Mouse (Mus musculus): ENCODE measurements around the gene Cnot1.
"Not testable (repeated sequence)": the region's sequence is repeated elsewhere in the genome, so short reads cannot be mapped to it uniquely, and the experiment has no call there.

Cnot1 gene

GRCm38 (mm10) chr8:95816044-95816708 is 8.9 kb upstream of the Cnot1 start:
- no peak for DNase-seq (ENCODE audit: low spot score)

- no peak for DNase-seq (ENCODE audit: low spot score)
Measured at GRCm38 (mm10) chr8:95810184-95810591, 2.9 kb upstream of the Cnot1 start.

DNA sequence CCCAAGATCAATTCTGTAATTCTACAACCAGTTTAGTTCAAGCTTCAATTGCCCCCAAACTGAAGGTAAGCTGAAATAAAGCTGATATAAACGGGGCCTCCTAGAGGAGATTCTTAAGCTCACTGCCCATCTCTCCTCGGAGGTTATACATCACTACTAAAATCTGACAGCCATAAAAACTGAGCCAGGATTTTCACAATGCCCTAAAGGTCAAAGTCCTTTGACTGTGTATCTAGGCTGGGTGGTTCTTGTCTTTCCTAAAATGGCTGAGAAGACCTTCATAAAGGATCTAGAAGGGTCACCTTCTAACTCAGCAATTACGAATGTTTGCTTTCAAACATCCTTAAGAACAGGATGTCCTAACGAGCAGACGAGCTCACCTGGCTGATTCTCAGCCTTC is 1.9 kb upstream of the Cnot1 start:
- no peak for DNase-seq (ENCODE audit: low spot score)

DNA sequence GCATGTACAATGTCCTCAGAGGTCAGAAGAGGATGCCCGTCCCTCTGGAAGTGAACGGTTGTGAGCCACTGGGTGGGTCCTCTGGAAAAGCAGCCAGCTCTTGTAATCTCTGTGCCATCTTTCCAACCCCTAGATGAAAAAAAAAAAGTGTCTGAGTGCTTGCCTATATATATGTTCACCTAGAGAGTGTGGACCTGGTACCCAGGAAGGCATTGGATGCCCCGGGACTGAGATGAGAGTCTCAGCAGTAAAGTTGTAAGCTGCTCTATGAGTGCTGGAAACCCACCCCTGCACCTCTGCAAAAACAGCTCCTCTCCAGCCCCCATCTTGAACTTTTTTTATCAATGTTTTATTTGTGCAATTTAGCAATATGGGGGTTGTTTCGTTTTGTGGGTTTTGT is 1.4 kb upstream of the Cnot1 start:
- DNase-seq (ENCODE audit: low spot score) = no peak

- DNase-seq (ENCODE audit: low spot score) = peak; percentile 75
Measured at GRCm38 (mm10) chr8:95807861-95808260, 597 bp upstream of the Cnot1 start.

DNA sequence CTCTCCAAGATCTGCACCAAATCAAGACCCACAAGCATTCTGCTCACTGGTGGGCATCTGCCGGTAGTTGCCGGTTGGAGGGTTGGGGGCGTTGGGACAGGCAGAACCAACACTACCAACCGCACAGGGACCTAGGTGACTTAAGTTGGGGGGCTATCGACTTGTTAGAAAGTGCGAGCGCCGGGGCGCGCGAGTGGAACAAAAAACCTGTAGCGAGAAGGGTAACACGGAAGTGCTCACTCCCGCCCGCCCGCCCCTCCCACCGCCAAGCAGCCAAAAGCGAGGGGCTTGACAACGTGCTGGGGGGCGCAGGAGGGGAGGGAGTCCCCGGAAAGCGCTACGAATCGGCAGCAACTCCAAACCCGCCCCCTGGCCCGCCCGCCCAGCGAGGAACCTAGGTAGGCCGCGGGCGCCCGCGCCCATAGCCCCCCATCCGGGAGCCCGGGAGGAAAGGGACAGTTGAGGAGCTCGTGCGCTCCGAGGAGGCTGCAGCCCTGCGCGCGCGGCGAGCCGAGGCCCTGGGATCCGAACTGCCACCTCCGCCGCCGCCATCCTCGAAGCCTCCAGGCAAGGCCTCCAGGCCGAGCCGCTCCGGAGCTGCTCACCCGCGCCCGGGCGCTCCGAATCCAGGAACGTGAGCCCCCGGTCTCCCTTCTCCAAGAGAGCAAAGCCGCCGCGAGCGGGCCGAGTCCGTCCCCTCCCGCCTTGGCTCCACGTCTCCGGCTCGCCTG is 638 bp downstream of the Cnot1 start:
- DNase-seq (ENCODE audit: low spot score) = peak; percentile 22

DNA sequence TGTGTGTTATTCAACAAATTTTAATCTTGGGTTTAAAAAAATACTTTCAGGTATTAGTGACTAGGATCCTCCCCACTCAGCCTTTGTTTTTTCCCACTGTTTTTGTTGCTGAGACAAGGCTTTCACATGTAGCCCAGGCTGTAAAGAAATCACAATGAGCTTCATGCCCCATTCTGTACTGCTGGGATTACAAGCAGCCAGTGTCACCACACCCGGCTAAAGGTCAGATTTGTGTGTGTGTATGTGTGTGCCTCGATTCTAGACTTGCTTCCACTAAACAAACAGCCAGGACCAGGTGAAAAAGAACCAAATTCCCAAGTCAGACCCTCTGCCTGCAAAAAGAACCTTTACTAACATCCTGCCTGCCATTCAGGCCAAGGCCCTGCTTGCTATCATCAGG is 1.8 kb downstream of the Cnot1 start:
- DNase-seq (ENCODE audit: low spot score) = no peak

GRCm38 (mm10) chr8:95802231-95802630 is 5.0 kb downstream of the Cnot1 start:
- DNase-seq (ENCODE audit: low spot score) = no peak

- DNase-seq (ENCODE audit: low spot score) = no peak
Measured at GRCm38 (mm10) chr8:95801476-95802064, 5.7 kb downstream of the Cnot1 start.

GRCm38 (mm10) chr8:95800353-95800752 is 6.9 kb downstream of the Cnot1 start:
- DNase-seq (ENCODE audit: low spot score) = no peak

DNA sequence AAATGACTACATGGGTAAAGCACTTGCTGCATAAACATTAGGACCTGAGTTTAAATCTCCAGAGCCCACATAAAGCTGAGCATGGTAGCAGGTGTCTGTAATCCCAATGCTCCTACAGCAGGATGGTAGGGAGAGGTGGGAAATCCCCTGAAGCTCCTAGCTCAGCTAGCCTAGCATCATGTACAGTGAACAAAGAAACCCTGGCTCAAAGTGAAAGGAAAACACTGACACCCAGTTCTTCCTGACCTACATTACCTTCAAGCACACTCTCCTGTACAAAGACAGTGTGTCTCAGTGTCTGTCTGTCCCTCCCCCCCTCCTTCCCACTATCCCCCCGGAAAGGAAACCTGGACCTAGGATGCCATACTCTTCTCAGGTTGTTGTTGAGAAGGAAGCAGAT is 7.4 kb downstream of the Cnot1 start:
- DNase-seq (ENCODE audit: low spot score) = no peak

DNA sequence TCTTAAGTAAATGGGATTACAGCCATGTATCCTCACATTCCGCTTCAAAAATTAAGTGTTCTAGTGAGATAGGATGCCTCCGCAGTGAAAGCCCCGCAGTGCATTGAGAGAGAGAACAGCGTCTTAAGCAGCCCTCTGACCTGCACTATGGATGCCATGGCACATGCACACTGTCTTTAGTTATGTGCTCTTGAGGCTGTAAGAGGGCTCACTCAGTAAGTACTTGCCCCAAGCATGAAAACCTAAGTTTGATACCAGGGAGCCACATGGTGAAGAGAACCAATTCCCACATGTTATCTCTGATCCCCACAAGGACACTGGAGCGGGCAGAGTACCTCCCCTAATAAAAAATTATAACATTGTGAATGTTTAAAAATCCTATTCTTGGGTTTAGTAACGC is 8.1 kb downstream of the Cnot1 start:
- no peak for DNase-seq (ENCODE audit: low spot score)

- not testable (repeated sequence) for DNase-seq (ENCODE audit: low spot score)
Measured at GRCm38 (mm10) chr8:95795333-95796061, 11.8 kb downstream of the Cnot1 start.

DNA sequence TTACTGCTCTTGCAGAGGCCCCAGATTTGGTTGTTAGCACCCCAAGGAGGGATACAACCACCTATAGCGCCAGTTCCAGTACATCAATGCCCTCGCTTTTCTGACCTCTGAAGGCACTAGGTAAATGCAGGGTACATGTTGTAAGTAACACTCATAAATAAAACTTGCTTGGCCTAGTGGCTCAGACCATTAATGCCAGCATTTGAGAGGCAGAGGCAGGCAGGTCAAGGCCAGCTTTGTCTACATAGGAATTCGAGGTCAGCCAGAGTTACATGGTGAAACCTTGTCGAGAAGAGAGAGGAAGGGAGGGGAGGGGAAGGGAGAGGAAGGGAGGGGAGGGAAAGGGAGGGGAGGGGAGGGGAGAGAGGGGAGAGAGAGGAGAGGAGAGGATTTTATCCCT is 21.7 kb downstream of the Cnot1 start:
- DNase-seq (ENCODE audit: low spot score) = no peak

- DNase-seq (ENCODE audit: low spot score) = no peak
Measured at GRCm38 (mm10) chr8:95782628-95783027, 24.6 kb downstream of the Cnot1 start.

DNA sequence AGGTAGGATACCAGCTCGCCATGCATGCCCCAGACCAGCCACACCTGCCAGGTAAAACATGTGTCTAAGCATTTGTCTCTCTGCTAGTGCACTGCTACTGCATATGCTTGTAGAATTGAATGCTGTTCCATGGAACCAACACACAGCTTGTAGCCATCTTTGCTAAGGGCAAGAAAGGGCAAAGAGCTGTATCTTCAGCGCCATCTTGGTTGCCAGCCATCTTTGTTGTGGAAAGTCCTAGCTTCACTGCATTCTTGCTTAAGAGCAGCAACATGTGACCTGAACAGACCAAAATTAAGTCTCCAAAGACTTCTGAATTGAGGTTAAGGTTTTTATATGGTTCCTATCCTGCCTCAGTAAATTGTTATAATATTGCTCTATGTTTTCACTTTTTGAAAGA is 25.5 kb downstream of the Cnot1 start:
- no peak for DNase-seq (ENCODE audit: low spot score)

DNA sequence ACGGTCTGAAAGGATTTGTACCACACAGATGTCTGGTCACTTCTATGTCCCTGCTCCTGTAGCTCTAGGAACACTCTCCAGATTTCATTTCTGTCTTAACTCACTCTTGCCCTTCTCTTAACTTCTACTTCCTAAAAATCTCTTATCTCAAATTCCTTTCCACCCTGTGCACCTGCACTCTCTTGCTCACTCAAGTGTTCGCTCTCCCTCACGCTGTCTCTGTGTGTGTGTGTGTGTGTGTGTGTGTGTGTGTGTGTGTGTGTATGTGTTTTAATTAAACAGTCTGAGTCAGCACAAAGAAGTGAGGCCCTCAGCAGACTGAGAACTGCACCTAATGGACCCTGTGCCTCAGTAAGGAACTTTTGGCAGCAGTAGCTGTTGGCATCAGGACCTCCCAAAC is 26.2 kb downstream of the Cnot1 start:
- DNase-seq (ENCODE audit: low spot score) = no peak

DNA sequence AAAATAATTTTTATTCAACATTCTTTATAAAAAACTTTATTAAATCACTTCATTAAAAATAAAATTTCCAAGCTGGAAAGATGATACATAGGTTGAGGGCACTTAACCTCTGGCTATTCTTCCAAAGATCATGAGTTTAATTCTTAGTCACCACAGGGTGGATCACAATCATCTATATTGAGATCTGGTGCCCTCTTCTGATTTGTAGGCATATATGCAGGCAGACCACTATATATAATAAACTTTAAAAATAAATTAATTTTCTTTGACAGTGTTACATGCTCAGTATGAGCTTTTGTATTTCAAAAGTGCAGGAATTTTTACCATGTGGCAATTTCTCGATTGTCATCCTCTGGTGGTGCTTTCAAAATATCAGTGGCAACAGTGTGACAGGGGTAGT is 43.1 kb downstream of the Cnot1 start:
- no peak for DNase-seq (ENCODE audit: low spot score)

- DNase-seq (ENCODE audit: low spot score) = no peak
Measured at GRCm38 (mm10) chr8:95760323-95760722, 46.9 kb downstream of the Cnot1 start.

DNA sequence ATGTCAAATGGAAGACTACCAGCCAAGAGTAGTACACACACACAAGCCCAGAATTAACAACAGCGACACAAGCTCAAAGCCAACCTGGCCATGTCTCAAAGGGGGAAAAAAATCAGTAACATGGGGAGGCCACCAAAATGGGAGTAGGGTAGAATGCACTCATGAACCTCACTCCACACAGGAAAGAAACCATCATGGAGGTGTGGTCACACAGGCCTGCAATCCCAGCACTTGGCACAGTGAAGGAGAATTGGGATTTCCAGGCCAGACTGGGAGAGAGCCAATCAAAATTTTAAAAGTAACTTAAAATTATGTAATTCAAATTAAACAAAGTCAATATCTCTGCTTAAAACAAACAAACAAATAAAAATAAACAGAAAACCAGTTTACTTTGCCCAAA is 55.3 kb downstream of the Cnot1 start:
- no peak for DNase-seq (ENCODE audit: low spot score)

- no peak for DNase-seq (ENCODE audit: low spot score)
Measured at GRCm38 (mm10) chr8:95748028-95748427, 59.2 kb downstream of the Cnot1 start.

DNA sequence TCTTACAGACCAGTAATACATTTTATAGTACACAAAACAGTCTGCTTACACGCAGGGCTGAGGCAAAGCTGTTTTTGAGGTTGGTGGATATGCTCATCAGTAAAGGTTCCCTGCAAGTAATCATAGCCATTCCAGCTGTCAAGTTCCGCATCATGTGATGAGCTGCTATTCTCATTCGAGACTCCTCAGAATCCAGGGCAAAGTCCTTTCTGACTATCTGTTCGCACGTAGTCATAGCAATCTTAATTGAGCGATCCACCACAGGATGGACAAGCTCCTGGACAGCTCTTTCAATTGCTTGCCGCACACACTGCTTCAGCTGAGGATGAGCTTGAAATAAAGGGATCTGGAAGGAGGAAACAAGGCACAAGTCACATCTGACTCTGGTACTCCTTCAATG is 65.5 kb downstream of the Cnot1 start:
- DNase-seq (ENCODE audit: low spot score) = no peak

DNA sequence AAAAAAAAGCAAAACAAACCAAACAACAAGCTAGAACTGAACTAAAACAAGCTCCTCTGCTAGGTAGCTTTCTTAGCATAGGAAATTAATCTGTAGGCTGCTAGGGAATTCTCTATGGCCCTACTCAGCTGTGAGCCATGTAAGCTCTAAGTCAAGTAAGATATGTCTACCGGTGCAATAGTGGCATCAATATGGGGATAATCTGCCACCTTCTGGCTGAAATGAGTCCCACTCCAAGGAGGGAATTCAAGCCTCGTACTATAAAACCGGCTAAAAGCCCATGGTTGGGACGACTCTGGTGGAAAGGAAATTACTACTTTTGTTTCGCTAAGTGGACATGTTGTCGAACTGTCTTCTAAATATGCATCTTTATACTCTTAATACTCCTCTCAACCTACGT is 68.7 kb downstream of the Cnot1 start:
- DNase-seq (ENCODE audit: low spot score) = no peak
